Mouse (Mus musculus) kidney, postnatal 0 days (tissue): ENCODE data around the gene Cyp4f40. TPM values are rescaled to one million over a fixed set of nuclear protein-coding genes. Genes with fewer than 3 reads are reported as not detected.

ENCODE experiments used
- polyA plus RNA-seq: library from polyadenylated mRNA; unstranded; fragments of >200 nt; fragmentation: Nextera tagmentation; extraction: Ambion mirVana; gene quantifications from 2 replicates; pipeline ENCODE4 v1.2.1, GENCODE M21; 2015

Gene Cyp4f40
- polyA plus RNA-seq, 1 experiment from 2014 or later = 0.05 TPM

Other genes starting within 250 kb of the Cyp4f40 start
- not detected in 2 replicates for gene Pglyrp2, start 234.7 kb upstream of the Cyp4f40 start, polyA plus RNA-seq
- gene Cyp4f39, start 206.2 kb upstream of the Cyp4f40 start, polyA plus RNA-seq = 0.54 and 0.98 TPM in 2 replicates
- gene Cyp4f17, start 152.8 kb upstream of the Cyp4f40 start, polyA plus RNA-seq = 6.6 and 6.8 TPM in 2 replicates
- gene Cyp4f16, start 122.3 kb upstream of the Cyp4f40 start, polyA plus RNA-seq = 24.0 and 25.4 TPM in 2 replicates
- not detected in 2 replicates for gene Cyp4f37, start 37.6 kb upstream of the Cyp4f40 start, polyA plus RNA-seq
- gene Cyp4f15, start 26.7 kb downstream of the Cyp4f40 start, polyA plus RNA-seq = 0.39 and 0.47 TPM in 2 replicates
- 31.3 and 33.4 TPM in 2 replicates for gene Zfp871, start 129.4 kb downstream of the Cyp4f40 start, polyA plus RNA-seq
- 0.64 and 0.99 TPM in 2 replicates for gene Zfp811, start 151.0 kb downstream of the Cyp4f40 start, polyA plus RNA-seq
- gene Zfp799, start 171.4 kb downstream of the Cyp4f40 start, polyA plus RNA-seq = 9.4 and 9.8 TPM in 2 replicates
- 6.9 and 7.5 TPM in 2 replicates for gene Zfp870, start 232.7 kb downstream of the Cyp4f40 start, polyA plus RNA-seq